Comparison of ENCODE assay signal across 22 mouse cellular contexts in the genomic region with DNA sequence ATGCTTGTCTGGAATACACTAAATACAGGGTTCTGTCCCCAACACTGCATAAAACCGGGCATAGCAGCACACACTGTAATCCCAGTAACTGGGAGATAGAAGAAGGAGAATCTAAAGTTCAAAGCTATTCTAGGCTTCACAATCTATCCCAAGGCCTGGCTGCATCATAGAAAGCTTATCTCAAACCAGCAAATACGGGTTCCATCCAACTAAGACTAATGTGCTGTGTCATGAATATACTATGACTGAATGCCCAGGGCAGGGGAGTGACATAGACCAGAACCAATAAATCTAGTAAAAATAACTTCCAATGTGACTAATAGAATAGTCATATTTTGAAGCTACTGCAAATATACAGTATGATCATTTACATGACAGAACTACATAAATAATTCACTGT. TPM values are rescaled to one million over a fixed set of nuclear protein-coding genes. Genes with fewer than 3 reads are reported as not detected.
"Had no signal": no experiment of that assay in that cellular context is flagged by ENCODE, and none has a peak within 500 bp of the region (broad histone marks: within the 10 kb centered on the region; RNA-seq: fewer than 3 reads in every experiment).

No protein-coding gene starts in this region.

- H3K4me1 ChIP-seq: limb, embryonic 12.5 days; limb, embryonic 15.5 days; neural tube, embryonic 12.5 days had no signal

- DNase-seq: kidney, postnatal 14 days; kidney, postnatal 4 days; left cerebral cortex, postnatal 4 days; liver, postnatal 0 days; right cerebral cortex, adult 18-20 months; right cerebral cortex, postnatal 14 days; right cerebral cortex, postnatal 4 days; thymus, adult 2 months; thymus, postnatal 14 days; thymus, postnatal 4 days had no signal

- H3K4me2 ChIP-seq: limb, embryonic 12.5 days; limb, embryonic 15.5 days; liver, embryonic 11.5 days; lung, embryonic 14.5 days; midbrain, embryonic 12.5 days; midbrain, embryonic 15.5 days; neural tube, embryonic 12.5 days; neural tube, embryonic 15.5 days had no signal

- H3K27me3 ChIP-seq: limb, embryonic 12.5 days; limb, embryonic 15.5 days; midbrain, embryonic 12.5 days; midbrain, embryonic 15.5 days; neural tube, embryonic 12.5 days; neural tube, embryonic 15.5 days had no signal

- H3K9me3 ChIP-seq: limb, embryonic 12.5 days; limb, embryonic 15.5 days; midbrain, embryonic 12.5 days; midbrain, embryonic 15.5 days; neural tube, embryonic 12.5 days; neural tube, embryonic 15.5 days had no signal

- H3K27ac ChIP-seq: limb, embryonic 12.5 days; limb, embryonic 15.5 days; liver, embryonic 14.5 days; macrophage; midbrain, embryonic 12.5 days; midbrain, embryonic 15.5 days; neural tube, embryonic 12.5 days; neural tube, embryonic 15.5 days; stomach, postnatal 0 days had no signal

- H3K36me3 ChIP-seq: limb, embryonic 12.5 days; limb, embryonic 15.5 days; midbrain, embryonic 12.5 days; midbrain, embryonic 15.5 days; neural tube, embryonic 12.5 days; neural tube, embryonic 15.5 days had no signal

- ATAC-seq: liver, postnatal 0 days; midbrain, embryonic 15.5 days had no signal

- H3K4me3 ChIP-seq: limb, embryonic 12.5 days; limb, embryonic 15.5 days; midbrain, embryonic 12.5 days; midbrain, embryonic 15.5 days; neural tube, embryonic 12.5 days; neural tube, embryonic 15.5 days had no signal

- H3K9ac ChIP-seq: limb, embryonic 12.5 days; limb, embryonic 15.5 days; liver, embryonic 14.5 days; liver, postnatal 0 days; lung, embryonic 14.5 days; midbrain, embryonic 12.5 days; midbrain, embryonic 15.5 days; neural tube, embryonic 12.5 days had no signal

RNA-seq across cellular contexts. Expression of a gene that starts 35.0 kb away (rescaled TPM):
- total RNA-seq: megakaryocyte, adult 5-6 weeks had no signal
